Mouse (Mus musculus) urinary bladder, postnatal 10 days (tissue): ENCODE data around the gene Pdlim4.
"Not testable (repeated sequence)": the region's sequence is repeated elsewhere in the genome, so short reads cannot be mapped to it uniquely, and the experiment has no call there.

Experiments used
- DNase-seq: peaks from one replicate; pipeline ENCODE4 v3.0.0; 2022; ENCODE audit warnings: low spot score

Pdlim4 gene

DNA sequence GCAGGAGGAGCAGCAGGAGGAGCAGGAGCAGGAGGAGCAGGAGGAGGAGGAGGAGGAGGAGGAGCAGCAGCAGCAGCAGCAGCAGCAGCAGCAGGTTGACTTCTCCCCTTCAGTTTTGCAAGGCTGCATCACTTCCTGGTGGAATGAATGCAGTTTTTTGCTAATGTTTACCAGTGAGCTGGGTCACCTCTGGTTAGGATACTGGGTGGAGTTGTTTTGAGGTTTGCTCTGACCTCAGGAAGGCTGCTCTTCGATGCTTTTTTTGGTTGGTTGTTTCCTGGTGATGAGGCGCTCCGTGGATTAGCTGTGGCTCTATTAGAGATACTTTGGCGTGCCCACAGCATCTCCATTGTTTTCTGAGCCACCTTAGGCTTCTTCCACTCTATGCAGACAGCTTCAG, 51.2 kb downstream of the Pdlim4 start:
- DNase-seq: no peak

DNA sequence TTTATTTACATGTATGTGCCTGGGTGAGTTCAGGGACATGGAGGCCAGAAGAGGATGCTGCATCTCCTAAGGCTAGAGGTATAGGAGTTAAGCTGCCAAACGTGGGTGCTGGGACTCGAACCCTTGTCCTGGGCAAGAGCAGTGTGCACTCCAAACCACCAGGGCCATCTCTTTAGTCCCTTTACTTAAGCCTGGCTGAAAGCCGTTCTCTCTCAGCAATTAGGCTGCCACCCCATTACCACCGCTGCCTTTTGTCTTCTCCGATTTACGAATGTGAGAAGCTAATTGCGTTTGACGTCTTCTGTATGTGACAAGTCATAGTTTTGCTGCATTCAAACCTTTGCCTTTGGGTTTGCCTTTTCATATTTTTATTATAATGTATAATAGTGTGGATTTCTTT, 52.8 kb downstream of the Pdlim4 start:
- no peak for DNase-seq

DNA sequence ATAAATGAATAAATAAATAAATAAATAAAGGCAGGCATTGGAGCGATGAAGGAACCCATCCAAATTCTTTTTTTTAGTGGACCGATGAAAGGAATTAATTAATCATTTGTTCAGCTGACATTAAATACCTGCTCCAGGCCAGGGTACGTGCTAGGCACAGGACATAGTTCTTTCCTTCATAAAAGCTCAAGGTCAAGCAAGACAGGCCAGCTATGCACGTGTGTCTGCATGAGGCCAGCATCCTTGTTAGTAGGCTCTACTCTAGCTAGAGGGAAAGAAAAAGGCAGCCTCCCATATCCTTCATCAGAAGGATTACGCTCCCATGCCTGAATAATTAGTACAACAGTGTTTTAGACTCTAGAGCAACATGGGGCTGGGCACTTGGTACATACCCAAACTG, 55.9 kb downstream of the Pdlim4 start:
- DNase-seq: no peak

DNA sequence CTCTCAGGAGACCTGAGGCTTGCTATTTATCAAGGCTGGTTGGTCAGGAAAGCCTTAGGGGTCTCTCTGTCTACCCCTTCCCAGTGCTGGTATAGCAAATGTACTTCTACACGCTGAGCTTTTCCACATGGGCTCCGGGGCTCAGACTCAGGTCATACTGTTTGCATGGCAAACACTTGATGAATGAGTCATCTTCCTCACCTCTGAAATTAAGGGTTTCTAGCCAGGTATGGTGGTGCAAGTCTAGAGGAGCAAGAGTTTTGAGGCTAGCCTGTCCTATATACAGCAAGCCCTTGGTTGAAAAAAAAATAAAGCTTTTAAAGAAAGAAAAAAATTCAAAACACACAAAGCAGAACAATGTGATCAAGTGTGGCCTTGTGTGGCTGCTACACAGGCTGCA, 57.6 kb downstream of the Pdlim4 start:
- no peak for DNase-seq

DNA sequence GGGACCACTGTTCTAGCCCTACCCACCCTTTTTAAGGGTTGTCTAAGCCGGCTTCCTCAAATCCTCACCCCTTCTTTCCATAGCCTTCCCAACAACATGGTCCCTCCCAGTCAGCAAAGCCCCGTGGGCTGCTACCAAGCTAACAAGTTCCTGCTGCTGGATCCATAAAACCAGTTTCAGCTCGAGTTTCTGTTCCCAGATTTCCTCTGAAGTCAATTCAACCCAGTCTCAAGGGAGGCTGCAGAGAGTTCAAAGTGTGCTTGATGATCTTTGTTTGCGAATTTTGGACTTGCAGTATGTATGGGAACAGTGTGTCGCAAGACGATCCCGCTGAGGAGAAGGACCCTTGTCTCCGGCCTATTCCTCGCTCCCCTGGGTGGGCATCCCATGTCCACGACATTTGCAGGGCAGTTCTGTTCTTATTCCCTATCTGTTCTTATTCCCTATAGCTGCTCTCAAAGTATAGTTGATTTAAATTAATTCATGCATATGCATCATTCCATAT, 60.3 kb downstream of the Pdlim4 start:
- DNase-seq: no peak

DNA sequence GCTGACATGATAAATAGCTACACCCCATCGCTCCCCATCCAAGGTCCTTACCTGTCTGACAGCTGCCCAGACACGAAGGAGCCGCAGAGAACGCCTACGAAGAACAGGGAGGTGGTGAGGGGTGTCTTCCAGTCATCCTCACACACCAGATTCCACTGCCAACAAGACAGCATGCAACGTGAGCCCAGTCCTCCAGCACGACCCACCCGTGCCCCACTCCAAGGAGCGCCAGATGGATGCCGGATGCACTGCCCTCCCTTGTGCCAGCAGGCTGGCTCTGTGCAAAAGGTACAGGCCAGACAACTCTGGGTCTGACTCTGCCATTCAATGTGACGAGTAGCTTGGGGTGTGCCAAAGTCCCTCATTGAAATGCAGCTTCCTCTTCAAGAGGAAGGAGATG, 61.1 kb downstream of the Pdlim4 start:
- DNase-seq: no peak

DNA sequence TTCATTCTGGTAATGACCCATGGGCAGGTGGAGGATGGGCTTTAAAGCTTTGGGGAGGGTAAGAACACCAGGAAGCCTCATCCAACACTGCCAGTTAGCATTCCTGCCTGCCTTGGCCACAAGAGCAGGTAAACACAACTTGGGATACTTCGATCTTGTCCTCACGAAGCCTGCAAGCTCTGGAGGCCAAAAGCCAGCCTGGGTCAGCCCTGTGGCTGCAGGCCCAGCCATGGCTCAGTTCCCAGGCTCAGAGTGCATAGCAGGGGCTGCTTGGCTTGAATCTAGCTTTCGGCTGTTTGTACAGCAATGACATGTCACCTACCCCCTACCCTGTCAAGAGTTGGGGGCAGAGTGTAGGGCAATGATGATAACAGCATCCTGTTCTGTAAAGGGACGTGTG, 61.9 kb downstream of the Pdlim4 start:
- no peak for DNase-seq

DNA sequence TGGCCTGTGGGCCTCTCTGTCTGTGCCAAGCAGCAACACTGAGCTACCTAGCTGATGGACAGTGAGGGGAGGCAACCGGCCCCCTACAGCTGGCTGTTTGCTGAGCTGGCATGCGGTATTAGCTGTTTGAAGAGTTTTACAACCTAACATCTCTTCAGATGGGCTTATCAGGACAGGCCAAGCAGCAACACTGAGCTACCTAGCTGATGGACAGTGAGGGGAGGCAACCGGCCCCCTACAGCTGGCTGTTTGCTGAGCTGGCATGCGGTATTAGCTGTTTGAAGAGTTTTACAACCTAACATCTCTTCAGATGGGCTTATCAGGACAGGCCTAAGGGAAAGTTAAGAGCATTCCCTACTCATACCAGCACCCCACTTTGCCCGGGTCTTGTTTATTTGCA, 62.5 kb downstream of the Pdlim4 start:
- DNase-seq: not testable (repeated sequence)
